Mouse (Mus musculus): ENCODE results near the gene Opn5.

The Opn5 gene

GRCm38 (mm10) chr17:42611295-42611694, at the start of gene Opn5:
TSS of gene Opn5 (minus strand) at chr17:42611395.
- no peak for DNase-seq (ENCODE audit: extremely low spot score, low spot score)

- peak; percentile 63 for DNase-seq (ENCODE audit: extremely low spot score, low spot score)
Measured at GRCm38 (mm10) chr17:42658634-42659422, 47.6 kb upstream of the Opn5 start.

DNA sequence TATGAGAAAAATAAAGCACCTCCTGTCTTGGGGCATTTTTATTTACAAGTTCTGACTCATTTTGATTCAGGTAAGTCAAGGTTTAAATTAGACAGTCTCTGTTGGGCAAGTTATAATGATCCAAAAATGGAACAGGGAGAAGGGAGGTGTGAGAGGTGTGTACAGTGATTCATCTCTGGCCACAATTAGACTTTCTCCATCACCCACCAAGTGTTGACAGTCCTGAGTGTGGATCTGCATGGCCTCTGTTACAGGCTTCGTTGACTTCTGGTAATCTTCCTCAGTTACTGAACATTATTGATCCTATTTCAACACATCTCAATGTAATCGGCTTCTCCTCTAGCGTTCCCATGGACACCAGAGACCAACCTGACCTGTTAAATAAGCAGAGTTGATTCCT, 32.2 kb upstream of the Opn5 start:
- no peak for DNase-seq (ENCODE audit: extremely low spot score, low spot score)

GRCm38 (mm10) chr17:42630206-42630605, 19.0 kb upstream of the Opn5 start:
- DNase-seq (ENCODE audit: extremely low spot score, low spot score): no peak

GRCm38 (mm10) chr17:42613043-42613737, 2.0 kb upstream of the Opn5 start:
- DNase-seq (ENCODE audit: extremely low spot score, low spot score): no peak

- DNase-seq (ENCODE audit: extremely low spot score, low spot score): no peak
Measured at GRCm38 (mm10) chr17:42608270-42608669, 2.9 kb downstream of the Opn5 start.

GRCm38 (mm10) chr17:42602829-42603784, 8.1 kb downstream of the Opn5 start:
- peak; percentile 87 for DNase-seq (ENCODE audit: extremely low spot score, low spot score)

- no peak for DNase-seq (ENCODE audit: extremely low spot score, low spot score)
Measured at GRCm38 (mm10) chr17:42586486-42586885, 24.7 kb downstream of the Opn5 start.

GRCm38 (mm10) chr17:42583029-42583331, 28.2 kb downstream of the Opn5 start:
- DNase-seq (ENCODE audit: extremely low spot score, low spot score): no peak

DNA sequence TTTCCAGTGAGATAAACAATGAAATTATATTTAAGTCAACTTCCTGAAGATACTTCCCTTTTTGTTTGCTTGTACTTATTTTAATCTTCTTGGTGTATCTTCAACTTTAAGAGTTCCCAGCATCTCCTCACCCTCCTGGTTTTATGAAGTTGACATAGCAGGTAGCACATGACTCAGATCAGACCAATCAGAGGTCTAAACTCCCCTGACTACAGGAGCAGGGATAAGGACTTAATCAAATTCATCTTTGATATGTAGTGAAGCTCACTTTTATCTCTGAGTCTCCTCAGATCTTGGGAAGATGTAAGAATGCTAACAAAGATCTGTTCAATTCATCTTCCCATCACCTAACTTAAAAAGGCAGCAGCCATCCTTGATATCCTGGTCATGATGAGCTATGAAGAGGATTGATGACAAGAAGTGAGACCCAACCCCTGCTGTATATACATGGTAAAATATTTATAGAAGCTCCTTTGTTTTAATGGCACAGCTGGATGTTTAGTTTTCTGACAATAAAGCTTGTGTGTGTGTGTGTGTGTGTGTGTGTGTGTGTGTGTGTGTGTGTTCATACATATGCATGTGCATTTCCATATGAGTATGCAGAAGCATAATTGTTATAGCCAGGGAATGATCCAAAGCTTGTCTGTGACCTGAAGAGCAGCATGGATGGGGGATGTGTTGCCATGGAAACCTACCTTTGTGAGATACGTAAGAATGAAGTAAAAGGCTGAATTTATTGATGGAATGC, 28.7 kb downstream of the Opn5 start:
- no peak for DNase-seq (ENCODE audit: extremely low spot score, low spot score)

DNA sequence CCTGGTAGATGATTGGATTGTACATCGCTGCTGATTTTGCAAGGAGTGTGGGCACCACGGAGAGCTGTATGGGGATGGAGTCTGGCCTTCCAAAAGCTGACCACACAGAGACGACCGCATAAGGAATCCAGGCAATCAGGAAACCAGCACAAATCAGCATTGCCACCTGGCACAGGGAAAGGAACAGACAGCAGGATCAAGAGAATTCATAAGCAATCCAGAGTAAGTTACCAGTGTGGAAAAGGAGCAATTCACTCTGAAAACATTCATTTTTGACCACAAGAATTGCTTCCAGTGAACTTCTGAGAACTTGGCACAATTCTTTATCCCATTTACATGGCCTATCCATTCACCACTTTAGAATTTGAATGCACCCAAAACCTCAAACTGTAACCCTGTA, 30.6 kb downstream of the Opn5 start:
- DNase-seq (ENCODE audit: extremely low spot score, low spot score): no peak

DNA sequence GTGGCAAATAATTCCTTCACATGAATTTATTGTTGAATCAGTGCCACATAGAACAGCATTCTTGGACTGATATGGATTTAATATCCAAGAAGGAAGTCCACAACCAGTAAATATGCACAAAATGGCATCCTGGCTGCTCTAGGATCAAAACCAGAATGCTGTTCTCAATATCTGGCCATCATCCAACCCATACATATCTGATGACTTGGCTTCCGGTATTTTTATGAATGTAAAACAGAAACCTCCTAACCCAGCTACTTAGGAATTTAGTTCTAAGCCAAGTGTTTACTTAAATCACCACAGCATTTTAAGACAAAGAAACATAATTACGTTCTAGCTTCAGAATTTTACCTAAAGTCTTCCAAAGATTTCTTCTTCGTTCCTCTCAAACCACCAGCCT, 31.0 kb downstream of the Opn5 start:
- no peak for DNase-seq (ENCODE audit: extremely low spot score, low spot score)

GRCm38 (mm10) chr17:42576671-42577168, 34.5 kb downstream of the Opn5 start:
- DNase-seq (ENCODE audit: extremely low spot score, low spot score): peak; percentile 40

DNA sequence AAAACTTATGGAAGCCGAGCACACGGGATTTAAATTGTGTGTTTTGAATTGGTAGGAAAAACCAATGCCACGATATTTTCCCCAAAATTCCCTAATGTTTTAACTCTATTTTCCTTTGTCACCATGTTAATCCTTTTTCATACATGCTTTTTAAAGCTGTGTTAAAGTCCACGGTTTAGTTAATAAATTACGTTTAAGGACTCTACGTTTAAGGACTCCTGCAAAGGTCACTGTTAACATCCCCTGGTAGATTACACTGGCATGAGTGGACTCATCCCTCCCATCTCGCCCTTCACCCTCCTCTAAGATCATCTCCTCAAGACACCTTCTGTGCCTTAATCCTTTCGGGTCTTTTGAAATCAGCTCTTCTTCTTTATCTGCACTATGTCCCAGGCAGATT, 37.4 kb downstream of the Opn5 start:
- no peak for DNase-seq (ENCODE audit: extremely low spot score, low spot score)

- no peak for DNase-seq (ENCODE audit: extremely low spot score, low spot score)
Measured at GRCm38 (mm10) chr17:42549578-42549977, 61.6 kb downstream of the Opn5 start.

- no peak for DNase-seq (ENCODE audit: extremely low spot score, low spot score)
Measured at GRCm38 (mm10) chr17:42530147-42530546, 81.0 kb downstream of the Opn5 start.

DNA sequence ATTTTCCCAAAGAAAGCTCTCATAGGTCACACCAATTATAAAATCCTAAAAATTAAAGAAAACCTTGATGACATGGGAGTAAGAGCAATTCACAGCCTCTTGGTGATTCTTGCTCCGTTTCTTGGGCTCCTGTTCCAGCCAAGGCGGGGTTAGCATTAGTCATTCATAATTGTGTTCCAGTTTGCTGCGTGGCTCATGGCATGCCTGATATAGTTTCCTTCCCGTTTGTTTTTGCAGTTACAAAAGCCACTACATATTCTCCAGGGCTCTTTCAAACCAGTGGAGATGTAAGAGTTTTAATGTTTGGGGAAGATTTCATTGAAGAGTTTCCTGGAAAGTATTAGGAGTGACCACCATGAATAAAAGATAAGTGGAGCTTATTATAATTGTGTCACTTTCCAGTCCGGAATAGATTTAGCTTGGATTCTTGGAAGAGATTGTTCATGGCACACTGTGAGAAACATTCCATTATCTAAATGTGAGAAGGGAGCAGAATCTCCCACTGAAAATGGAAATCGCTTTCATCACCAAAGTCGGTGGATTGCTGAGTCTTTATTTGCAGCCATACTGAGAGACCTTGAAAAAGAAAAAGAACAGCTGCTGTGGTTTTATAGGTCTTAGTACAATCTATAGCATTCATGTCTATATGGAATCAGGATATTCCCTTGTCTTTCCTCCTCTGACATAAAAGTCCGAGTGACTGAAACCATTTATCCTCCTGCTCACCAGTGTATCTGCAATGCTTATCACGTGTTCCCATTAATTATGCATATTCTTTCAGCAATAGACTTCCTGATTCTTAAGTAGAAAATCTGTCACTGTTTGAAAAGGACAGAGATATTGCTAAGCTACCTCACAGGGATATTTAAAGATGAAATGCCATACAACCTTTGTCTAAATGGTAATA, 101.6 kb downstream of the Opn5 start:
- DNase-seq (ENCODE audit: extremely low spot score, low spot score): no peak
